Mouse (Mus musculus) right cerebral cortex, postnatal 10 days (tissue): ENCODE measurements around the gene Rab28.

Experiments used
- DNase-seq, 2 experiments: peaks; one replicate each; pipeline ENCODE4 v3.0.0; 2021; ENCODE audit warnings: low spot score in 2 of 2

Gene Rab28

DNA sequence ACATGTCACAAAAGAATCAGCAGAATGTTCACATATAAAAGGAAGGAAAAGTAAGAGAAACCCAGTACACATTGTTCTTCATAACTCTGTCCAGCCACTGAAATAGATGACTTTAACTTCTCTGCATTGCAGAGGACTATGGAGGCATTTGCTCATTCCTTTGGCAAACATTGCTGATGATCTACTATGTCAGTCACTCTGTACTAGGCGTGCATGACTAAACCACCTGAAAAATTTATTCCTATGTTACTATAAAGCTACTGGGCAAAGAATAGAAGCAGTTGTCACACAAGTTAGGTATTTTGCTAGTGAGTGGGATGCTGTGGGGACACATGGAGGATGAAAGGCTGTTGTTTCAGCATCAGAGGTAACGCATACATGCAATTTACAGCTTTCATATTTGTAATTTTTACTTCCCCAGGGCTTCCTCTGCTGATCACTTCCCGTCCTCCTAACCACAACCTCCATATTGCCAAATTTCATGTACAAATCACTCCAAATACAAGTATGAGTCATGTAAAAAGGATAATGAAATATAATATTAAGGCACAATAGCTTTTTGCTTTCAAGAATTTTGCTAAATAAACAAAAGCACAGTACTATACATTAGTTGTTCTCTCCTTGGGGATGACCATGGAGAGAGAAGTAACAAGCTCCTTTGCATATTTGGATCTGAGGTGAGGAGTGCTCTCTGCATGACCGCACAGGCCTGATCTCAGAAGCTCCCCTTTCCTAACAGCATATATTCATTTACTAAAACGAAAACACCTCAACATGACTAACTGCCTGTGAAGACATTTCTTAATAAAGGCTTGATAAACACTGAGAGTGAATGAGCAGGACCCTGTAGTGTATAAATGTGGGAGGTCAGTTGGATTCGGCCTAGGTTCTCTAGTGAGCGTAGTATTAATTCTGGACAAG, 80.5 kb downstream of the Rab28 start:
- no peak for DNase-seq

- DNase-seq = no peak
These were observed 82.4 kb downstream of the Rab28 start for GRCm38 (mm10) chr5:41625544-41625943.

DNA sequence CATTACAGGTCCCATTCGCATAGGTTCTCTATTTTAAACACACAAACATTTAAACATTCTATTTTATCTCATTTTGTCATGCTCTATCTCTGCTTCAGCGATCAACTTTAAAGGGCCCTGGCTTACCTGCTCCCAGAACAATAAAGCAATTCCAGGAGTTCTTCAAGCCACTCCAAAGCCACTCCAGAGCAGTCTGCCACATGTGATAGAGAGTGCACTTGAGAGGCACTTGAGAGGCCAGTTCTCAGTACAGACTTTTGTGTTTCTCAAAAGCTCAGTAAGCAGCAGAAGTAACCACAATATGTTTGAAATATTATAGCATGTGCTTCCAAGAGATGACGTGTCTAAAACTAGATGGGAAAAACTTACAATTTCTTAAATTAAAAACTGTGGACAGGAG, 86.2 kb downstream of the Rab28 start:
- no peak for DNase-seq

DNA sequence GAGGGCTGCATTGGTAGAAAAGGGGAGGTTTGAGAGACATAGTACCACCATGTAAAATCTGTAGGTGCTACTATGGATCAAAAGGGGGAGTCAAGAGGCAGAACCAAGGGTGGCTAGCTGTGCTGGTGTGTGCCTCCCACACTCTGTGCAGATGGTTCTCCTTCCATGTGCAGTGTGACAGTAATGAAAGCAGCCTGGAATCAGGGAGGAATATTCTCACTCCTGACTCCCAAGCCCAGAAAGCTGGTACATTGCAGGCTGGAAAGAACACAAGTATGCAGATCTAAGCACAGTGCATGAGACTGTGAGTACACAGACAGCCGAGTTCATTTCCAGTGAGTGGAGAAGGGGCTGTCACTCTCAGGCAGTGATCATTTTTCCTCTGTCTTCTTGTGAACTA, 89.0 kb downstream of the Rab28 start:
- peak; percentile 24 to 41 for DNase-seq

DNA sequence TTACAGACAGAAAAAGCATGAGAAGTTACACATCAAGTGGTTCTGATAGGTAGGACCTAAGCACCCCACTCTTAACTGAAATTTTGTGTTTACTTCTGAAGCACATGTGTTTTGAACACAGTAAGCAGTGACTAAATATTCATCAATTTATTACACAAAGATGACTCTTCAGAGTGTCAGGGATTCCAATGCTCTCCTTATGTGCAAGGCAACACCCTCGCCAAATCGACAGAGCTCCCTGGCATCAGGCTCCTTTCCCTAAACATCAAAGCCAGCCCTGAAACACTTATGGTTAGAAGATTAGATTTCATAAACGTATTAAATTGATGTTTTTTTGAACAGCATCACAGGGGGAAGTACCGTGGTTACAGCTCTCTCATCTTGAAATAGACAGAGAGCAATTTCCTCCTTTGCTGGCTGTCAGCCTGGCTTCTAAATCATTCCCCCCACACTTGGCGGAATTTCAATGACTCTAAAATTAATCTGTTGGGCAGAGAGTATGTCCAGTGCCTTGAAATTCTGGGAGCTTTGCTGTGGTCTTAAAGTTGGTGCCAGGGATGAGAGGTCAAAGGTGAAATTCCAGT, 97.4 kb downstream of the Rab28 start:
- peak; percentile 44 to 60 for DNase-seq

- DNase-seq = peak; percentile 40 to 68
These were observed 111.5 kb downstream of the Rab28 start for GRCm38 (mm10) chr5:41596242-41597117.

- DNase-seq = peak; percentile 73 to 83
These were observed 112.8 kb downstream of the Rab28 start for GRCm38 (mm10) chr5:41595199-41595598.

GRCm38 (mm10) chr5:41578051-41578450, 129.9 kb downstream of the Rab28 start:
- no peak for DNase-seq
